Mouse (Mus musculus): ENCODE measurements around the gene Foxred1. TPM values are rescaled to one million over a fixed set of nuclear protein-coding genes. Genes with fewer than 3 reads are reported as not detected.

Foxred1 gene
- polyA plus RNA-seq, 1 experiment from 2014 or later: 49.5 TPM

GRCm38 (mm10) chr9:35164142-35164874 is 46.5 kb downstream of the Foxred1 start:
- Histone ChIP-seq H3K4me2 (replicated peaks) (no peak overlapping the region), H3K36me3 (0 out of 2 replicates have a peak, but pooled peaks cover 3% of the 10 kb centered on the region), H3K9ac (no peak overlapping the region), H3K27me3 (no peaks in the 10 kb centered on the region), H3K4me1 (no peaks in the 10 kb centered on the region), H3K27ac (no peak overlapping the region), H3K4me3 (no peak overlapping the region), H3K9me3 (no peaks in the 10 kb centered on the region)
- WGBS: 78% methylated on average over 5 of the region's 5 CpGs
- no peak for ATAC-seq (ENCODE audit: insufficient number of reproducible peaks, insufficient read depth, low FRiP score, low TSS enrichment)

GRCm38 (mm10) chr9:35163011-35163690 is 47.7 kb downstream of the Foxred1 start:
- no peaks in the 10 kb centered on the region for H3K9me3 ChIP-seq

GRCm38 (mm10) chr9:35161721-35162120 is 49.1 kb downstream of the Foxred1 start:
- Histone ChIP-seq H3K9me3 (no peaks in the 10 kb centered on the region), H3K4me1 (no peaks in the 10 kb centered on the region), H3K4me2 (replicated peaks) (no peak overlapping the region), H3K9ac (no peak overlapping the region), H3K4me3 (no peak overlapping the region), H3K27ac (no peak overlapping the region), H3K36me3 (no peaks in the 10 kb centered on the region), H3K27me3 (no peaks in the 10 kb centered on the region)
- 90% methylated on average over 7 of the region's 7 CpGs for WGBS
- ATAC-seq (ENCODE audit: insufficient number of reproducible peaks, insufficient read depth, low FRiP score, low TSS enrichment): no peak

More at GRCm38 (mm10) chr9:35163011-35163690, 47.7 kb downstream of the Foxred1 start:
- Histone ChIP-seq H3K27me3 (no peaks in the 10 kb centered on the region), H3K4me2 (replicated peaks) (no peak overlapping the region), H3K4me1 (no peaks in the 10 kb centered on the region), H3K36me3 (0 out of 2 replicates have a peak, but pooled peaks cover 2% of the 10 kb centered on the region), H3K4me3 (no peak overlapping the region), H3K27ac (no peak overlapping the region), H3K9ac (no peak overlapping the region)
- no peak for ATAC-seq (ENCODE audit: insufficient number of reproducible peaks, insufficient read depth, low FRiP score, low TSS enrichment)
- WGBS: 87% methylated on average over 11 of the region's 11 CpGs

- WGBS: 50% methylated on average over 2 of the region's 2 CpGs
- Histone ChIP-seq H3K4me1 (no peaks in the 10 kb centered on the region), H3K9me3 (no peaks in the 10 kb centered on the region), H3K27me3 (no peaks in the 10 kb centered on the region), H3K27ac (no peak overlapping the region), H3K4me2 (replicated peaks) (no peak overlapping the region), H3K36me3 (0 out of 2 replicates have a peak, but pooled peaks cover 8% of the 10 kb centered on the region), H3K4me3 (no peak overlapping the region), H3K9ac (no peak overlapping the region)
- ATAC-seq (ENCODE audit: insufficient number of reproducible peaks, insufficient read depth, low FRiP score, low TSS enrichment): no peak
Measured at GRCm38 (mm10) chr9:35160662-35161061, 50.2 kb downstream of the Foxred1 start.

GRCm38 (mm10) chr9:35158477-35158876 is 52.4 kb downstream of the Foxred1 start:
- Histone ChIP-seq H3K36me3 (0 out of 2 replicates have a peak, but pooled peaks cover 8% of the 10 kb centered on the region), H3K27ac (no peak overlapping the region), H3K9me3 (no peaks in the 10 kb centered on the region), H3K9ac (no peak overlapping the region), H3K4me3 (no peak overlapping the region), H3K4me2 (replicated peaks) (no peak overlapping the region), H3K4me1 (no peaks in the 10 kb centered on the region), H3K27me3 (no peaks in the 10 kb centered on the region)
- WGBS: 65% methylated on average over 3 of the region's 3 CpGs
- ATAC-seq (ENCODE audit: insufficient number of reproducible peaks, insufficient read depth, low FRiP score, low TSS enrichment): no peak

GRCm38 (mm10) chr9:35156862-35157261 is 54.0 kb downstream of the Foxred1 start:
- ATAC-seq (ENCODE audit: insufficient number of reproducible peaks, insufficient read depth, low FRiP score, low TSS enrichment): no peak
- H3K4me3 ChIP-seq: no peak overlapping the region
- no peaks in the 10 kb centered on the region for H3K9me3 ChIP-seq
- WGBS: 84% methylated on average over 4 of the region's 4 CpGs
- 0 out of 2 replicates have a peak overlapping the region, but pooled peaks have one; percentile 17 for H3K27ac ChIP-seq
- no peaks in the 10 kb centered on the region for H3K27me3 ChIP-seq
- no peak overlapping the region for H3K4me2 ChIP-seq (replicated peaks)
- no peak overlapping the region for H3K9ac ChIP-seq
- no peaks in the 10 kb centered on the region for H3K4me1 ChIP-seq
- 0 out of 2 replicates have a peak, but pooled peaks cover 8% of the 10 kb centered on the region for H3K36me3 ChIP-seq

GRCm38 (mm10) chr9:35156002-35156710 is 54.7 kb downstream of the Foxred1 start:
- Histone ChIP-seq H3K4me3 (no peak overlapping the region), H3K4me2 (replicated peaks) (no peak overlapping the region), H3K9ac (no peak overlapping the region), H3K36me3 (0 out of 2 replicates have a peak, but pooled peaks cover 8% of the 10 kb centered on the region), H3K9me3 (no peaks in the 10 kb centered on the region), H3K4me1 (no peaks in the 10 kb centered on the region), H3K27ac (0 out of 2 replicates have a peak overlapping the region, but pooled peaks have one; percentile 17), H3K27me3 (no peaks in the 10 kb centered on the region)
- WGBS: 83% methylated on average over 5 of the region's 5 CpGs
- no peak for ATAC-seq (ENCODE audit: insufficient number of reproducible peaks, insufficient read depth, low FRiP score, low TSS enrichment)

Other genes starting within 250 kb of the Foxred1 start
- gene St3gal4, start 91.8 kb downstream of the Foxred1 start, polyA plus RNA-seq (2016; fragmentation: Nextera tagmentation; extraction: Ambion mirVana): 32.4 and 35.9 TPM in 2 replicates
- 77.6 and 83.5 TPM in 2 replicates for gene Dcps, start 35.0 kb downstream of the Foxred1 start, polyA plus RNA-seq (2016; fragmentation: Nextera tagmentation; extraction: Ambion mirVana)
- gene Srpr, start 10.9 kb downstream of the Foxred1 start, polyA plus RNA-seq (2016; fragmentation: Nextera tagmentation; extraction: Ambion mirVana): 108 and 112 TPM in 2 replicates
- gene Tirap, start 10.8 kb downstream of the Foxred1 start, polyA plus RNA-seq (2016; fragmentation: Nextera tagmentation; extraction: Ambion mirVana): 11.6 and 13.3 TPM in 2 replicates
- 58.5 and 59.1 TPM in 2 replicates for gene Fam118b, start 56.8 kb upstream of the Foxred1 start, polyA plus RNA-seq (2016; fragmentation: Nextera tagmentation; extraction: Ambion mirVana)
- 30.1 and 34.9 TPM in 2 replicates for gene Rpusd4, start 56.8 kb upstream of the Foxred1 start, polyA plus RNA-seq (2016; fragmentation: Nextera tagmentation; extraction: Ambion mirVana)
- 18.3 and 20.8 TPM in 2 replicates for gene Cdon, start 210.1 kb upstream of the Foxred1 start, polyA plus RNA-seq (2016; fragmentation: Nextera tagmentation; extraction: Ambion mirVana)